Mouse (Mus musculus) Patski (cell line): ENCODE data around the gene AC124502.3. TPM values are rescaled to one million over a fixed set of nuclear protein-coding genes. Genes with fewer than 3 reads are reported as not detected.
A peak's percentile ranks its signal among the peaks of the same experiment; 100 is the strongest.

Source experiments
- ATAC-seq: fragments of 100-300 bp; one replicate; pipeline ENCODE4 v1.8.0; 2021
- CTCF ChIA-PET: fragments of 350-600 bp; sonication (Branson Sonifier 250); formaldehyde crosslinking; loops from one replicate; lab custom pipeline; 2022; ENCODE audit warnings: inconsistent platforms; lab: Charles Lee
- POLR2A ChIA-PET: fragments of 350-600 bp; sonication (Branson Sonifier 250); formaldehyde crosslinking; loops from one replicate; lab custom pipeline; 2022; ENCODE audit warnings: antibody characterized with exemption, inconsistent platforms; lab: Charles Lee
- DNase-seq: peaks from one replicate; pipeline ENCODE4 v3.0.0-alpha.2; 2011; ENCODE audit warnings: low read depth, low spot score
- H3K27me3 ChIP-seq: fragments of 371-371 bp; one replicate; pipeline ENCODE4 v1.5.1; 2021
- CTCF ChIP-seq: fragments of 100-300 bp; IDR thresholded peaks from one replicate; pipeline ENCODE4 v1.5.1; 2021
- in situ Hi-C: fragments of 300-500 bp; cut with MboI; formaldehyde crosslinking; loops from 3 replicates; pipeline ENCODE4 v1.11.1; 2018; ENCODE audit warnings: low pct_unique_long_range_greater_than_20kb, mixed read lengths
- polyA plus RNA-seq: library from polyadenylated mRNA; unstranded; gene quantifications from one replicate; pipeline ENCODE4 v1.2.3, GENCODE M21; 2021

The AC124502.3 gene
- polyA plus RNA-seq, 1 experiment from 2014 or later = 1.7 TPM

GRCm38 (mm10) chr19:5067040-5067799 is 28.5 kb downstream of the AC124502.3 start:
- DNase-seq (no peak), ATAC-seq (no peak)
- no peak for TF ChIP-seq CTCF
- in situ Hi-C loops = no loop called here
- POLR2A ChIA-PET = no interaction called here
- H3K27me3 ChIP-seq = no peaks in the 10 kb centered on the region
- CTCF ChIA-PET = interaction anchor here (1.1 to 1.3 kb wide), 3 partner anchors 11 to 21 kb away, joined by 3 to 6 read pairs (median 3); partner anchors contain the start of gene Yif1a

- CTCF ChIA-PET = interaction anchor here (1.1 to 1.3 kb wide), 3 partner anchors 12 to 20 kb away, joined by 3 to 6 read pairs (median 3); partner anchors contain the start of gene Yif1a
- POLR2A ChIA-PET = no interaction called here
- in situ Hi-C loops = no loop called here
- DNase-seq (no peak), ATAC-seq (no peak)
- TF ChIP-seq CTCF = no peak
- H3K27me3 ChIP-seq = no peaks in the 10 kb centered on the region
Measured at GRCm38 (mm10) chr19:5067867-5068569, 29.3 kb downstream of the AC124502.3 start, which contains the start of gene Cd248. Cd248 (plus strand) TSS chr19:5068078.

- in situ Hi-C loops = no loop called here
- no peak for TF ChIP-seq CTCF
- ATAC-seq = no peak
- no peaks in the 10 kb centered on the region for H3K27me3 ChIP-seq
- ChIA-PET CTCF (interaction anchor here (0.8 to 4.6 kb wide), 2 partner anchors 14 to 18 kb away, joined by 3 to 32 read pairs; no protein-coding TSS in a partner anchor), POLR2A (no interaction called here)
- no peak for DNase-seq
Measured at GRCm38 (mm10) chr19:5068570-5069234, 30.0 kb downstream of the AC124502.3 start.

- POLR2A ChIA-PET = interaction anchor here (1.3 kb wide), 1 partner anchor 19 kb away, joined by 3 read pairs; the partner anchor contains the start of gene Rin1
- H3K27me3 ChIP-seq = no peaks in the 10 kb centered on the region
Measured at GRCm38 (mm10) chr19:5069486-5069885, 30.8 kb downstream of the AC124502.3 start.

GRCm38 (mm10) chr19:5069978-5070377 is 31.3 kb downstream of the AC124502.3 start:
- no peak for TF ChIP-seq CTCF
- in situ Hi-C loops = loop anchor here (5.0 kb wide), 1 partner anchor 53 kb away; no protein-coding TSS in a partner anchor
- ChIA-PET CTCF (interaction anchor here (0.7 to 4.6 kb wide), 2 partner anchors 15 to 24 kb away, joined by 3 to 32 read pairs; no protein-coding TSS in a partner anchor), POLR2A (interaction anchor here (0.7 to 1.3 kb wide), 2 partner anchors 10 to 19 kb away, joined by 3 read pairs; partner anchors contain the start of gene Rin1)
- peaks cover 3% of the 10 kb centered on the region for H3K27me3 ChIP-seq
- DNase-seq = no peak
- ATAC-seq = no peak

More at GRCm38 (mm10) chr19:5069486-5069885, 30.8 kb downstream of the AC124502.3 start:
- CTCF ChIA-PET = interaction anchor here (0.7 to 4.6 kb wide), 3 partner anchors 15 to 25 kb away, joined by 3 to 32 read pairs (median 3); no protein-coding TSS in a partner anchor
- ATAC-seq = no peak
- DNase-seq = no peak
- TF ChIP-seq CTCF = no peak
- in situ Hi-C loops = no loop called here

GRCm38 (mm10) chr19:5071077-5071476 is 32.4 kb downstream of the AC124502.3 start:
- CTCF ChIA-PET = interaction anchor here (1.4 to 4.6 kb wide), 4 partner anchors 16 to 56 kb away, joined by 4 to 32 read pairs (median 8); partner anchors contain the start of gene Rin1
- DNase-seq = no peak
- in situ Hi-C loops = loop anchor here (5.0 kb wide), 1 partner anchor 54 kb away; no protein-coding TSS in a partner anchor
- peaks cover 3% of the 10 kb centered on the region for H3K27me3 ChIP-seq
- no peak for ATAC-seq
- no peak for TF ChIP-seq CTCF
- POLR2A ChIA-PET = no interaction called here

GRCm38 (mm10) chr19:5071545-5072369 is 33.1 kb downstream of the AC124502.3 start:
- TF ChIP-seq CTCF = no peak
- DNase-seq = no peak
- ATAC-seq = peak; percentile 58
- ChIA-PET CTCF (interaction anchor here (1.4 to 4.6 kb wide), 4 partner anchors 17 to 57 kb away, joined by 4 to 32 read pairs (median 8); partner anchors contain the start of gene Rin1), POLR2A (interaction anchor here (1.2 kb wide), 1 partner anchor 21 kb away, joined by 4 read pairs; the partner anchor contains the start of gene Rin1)
- H3K27me3 ChIP-seq = peaks cover 3% of the 10 kb centered on the region
- in situ Hi-C loops = loop anchor here (5.0 kb wide), 1 partner anchor 54 kb away; no protein-coding TSS in a partner anchor

- ATAC-seq (peak; percentile 23), DNase-seq (no peak)
- no peak for TF ChIP-seq CTCF
- POLR2A ChIA-PET = interaction anchor here (1.2 kb wide), 1 partner anchor 22 kb away, joined by 4 read pairs; the partner anchor contains the start of gene Rin1
- CTCF ChIA-PET = interaction anchor here (1.8 to 4.6 kb wide), 3 partner anchors 18 to 56 kb away, joined by 4 to 32 read pairs (median 12); partner anchors contain the start of gene Rin1
- in situ Hi-C loops = loop anchor here (5.0 kb wide), 1 partner anchor 55 kb away; no protein-coding TSS in a partner anchor
- peaks cover 3% of the 10 kb centered on the region for H3K27me3 ChIP-seq
Measured at GRCm38 (mm10) chr19:5072389-5073019, 33.8 kb downstream of the AC124502.3 start.
